Mouse (Mus musculus) layer of hippocampus, postnatal 36 days (tissue): ENCODE measurements around the gene Cav2. TPM values are rescaled to one million over a fixed set of nuclear protein-coding genes. Genes with fewer than 3 reads are reported as not detected.

Source experiments
- DNase-seq, 2 experiments: peaks; one replicate each; pipeline ENCODE4 v3.0.0; 2022
- total RNA-seq, 2 experiments: library from RNA; stranded (reverse); gene quantifications; 2 replicates each; pipeline ENCODE4 v1.2.3; 2021

Cav2 gene
- total RNA-seq, 2 experiments from 2014 or later: 19.9 to 23.3 TPM

- no peak for DNase-seq
These were observed 33.3 kb downstream of the Cav2 start for GRCm38 (mm10) chr6:17314241-17314640.

- no peak for DNase-seq
These were observed 34.0 kb downstream of the Cav2 start for GRCm38 (mm10) chr6:17314659-17315616.

- no peak for DNase-seq
These were observed 35.5 kb downstream of the Cav2 start for GRCm38 (mm10) chr6:17316294-17317166.

- DNase-seq: no peak
These were observed 36.2 kb downstream of the Cav2 start for GRCm38 (mm10) chr6:17317167-17317524.

GRCm38 (mm10) chr6:17317944-17318343, 37.0 kb downstream of the Cav2 start:
- DNase-seq: no peak

- no peak for DNase-seq
These were observed 41.0 kb downstream of the Cav2 start for GRCm38 (mm10) chr6:17321976-17322375.

- no peak for DNase-seq
These were observed 46.2 kb downstream of the Cav2 start for GRCm38 (mm10) chr6:17327216-17327615.

- DNase-seq: no peak
These were observed 48.8 kb downstream of the Cav2 start for GRCm38 (mm10) chr6:17329801-17330200.

- no peak for DNase-seq
These were observed 56.7 kb downstream of the Cav2 start for GRCm38 (mm10) chr6:17337724-17338123.

Other genes with a start within 250 kb of the Cav2 start
- 1 to 10 TPM; 2.2 to 2.7 TPM for gene Tes, start 216.0 kb upstream of the Cav2 start, total RNA-seq
- 10 to 100 TPM; 18.7 to 24.5 TPM for gene Cav1, start 25.1 kb downstream of the Cav2 start, total RNA-seq
- 1 to 10 TPM; 3.3 to 3.6 TPM for gene Met, start 182.6 kb downstream of the Cav2 start, total RNA-seq